ENCODE assay signal across 10 mouse cellular contexts in genomic region chr1:133745078-133745495, GRCm38 (mm10). TPM values are rescaled to one million over a fixed set of nuclear protein-coding genes. Genes with fewer than 3 reads are reported as not detected.
DNase-seq lines count a peak whose midpoint lies in the region; ATAC-seq and TF ChIP-seq lines count a peak whose summit lies in the region.
"Had no signal": no experiment of that assay in that cellular context is flagged by ENCODE, and none has a peak within 500 bp of the region (broad histone marks: within the 10 kb centered on the region; RNA-seq: fewer than 3 reads in every experiment).

No protein-coding gene starts in this region.

- TF ChIP-seq CTCF in heart, postnatal 0 days (IDR thresholded peaks at IDR 0.05; ENCODE audit: low read depth), result no peak

- H3K27me3 ChIP-seq in lung, embryonic 15.5 days, result no peaks in the 10 kb centered on the region
- H3K27me3 ChIP-seq in heart, postnatal 0 days (ENCODE audit: control insufficient read depth, insufficient read depth, low read length), result no peaks in the 10 kb centered on the region

- peak; percentile 25 for ATAC-seq in lung, embryonic 15.5 days (ENCODE audit: borderline replicate concordance, extremely low read depth, low FRiP score, low TSS enrichment)
- ATAC-seq in heart, postnatal 0 days (ENCODE audit: insufficient read depth, low read depth), result peak; percentile 43
- peak; percentile 85 for ATAC-seq in megakaryocyte-erythroid progenitor cell, adult 5-6 weeks (replicated peaks; ENCODE audit: low FRiP score, low TSS enrichment, poor library complexity, severe bottlenecking)

- 0 out of 2 replicates have a peak overlapping the region, but pooled peaks have one; percentile 10 for H3K4me2 ChIP-seq in lung, embryonic 15.5 days
- no peak overlapping the region for H3K4me2 ChIP-seq in heart, postnatal 0 days (ENCODE audit: low read depth, low read length)

- no peaks in the 10 kb centered on the region for H3K36me3 ChIP-seq in lung, embryonic 15.5 days
- no peaks in the 10 kb centered on the region for H3K36me3 ChIP-seq in heart, postnatal 0 days (replicated peaks; ENCODE audit: control insufficient read depth, insufficient read depth, low read length)
- H3K36me3 ChIP-seq: midbrain, embryonic 10.5 days had no signal

- peak overlapping the region; percentile 79 for H3K27ac ChIP-seq in lung, embryonic 15.5 days
- H3K27ac ChIP-seq in heart, postnatal 0 days (ENCODE audit: low read depth), result peak overlapping the region; percentile 13; the same call in 1 of the 2 replicates
- H3K27ac ChIP-seq: midbrain, embryonic 10.5 days had no signal

- TF ChIP-seq EP300 in heart, postnatal 0 days (IDR thresholded peaks at IDR 0.05; ENCODE audit: low read depth), result no peak

- no peak overlapping the region for H3K9ac ChIP-seq in lung, embryonic 15.5 days
- no peak overlapping the region for H3K9ac ChIP-seq in heart, postnatal 0 days (replicated peaks; ENCODE audit: low read depth, low read length)

- H3K4me3 ChIP-seq in lung, embryonic 15.5 days, result no peak overlapping the region
- H3K4me3 ChIP-seq in heart, postnatal 0 days (ENCODE audit: low read depth, low read length), result no peak overlapping the region
- H3K4me3 ChIP-seq: midbrain, embryonic 10.5 days had no signal

- H3K9me3 ChIP-seq in lung, embryonic 15.5 days, result no peaks in the 10 kb centered on the region
- no peaks in the 10 kb centered on the region for H3K9me3 ChIP-seq in heart, postnatal 0 days (replicated peaks; ENCODE audit: control insufficient read depth, low read length)
- H3K9me3 ChIP-seq: midbrain, embryonic 10.5 days had no signal

- DNase-seq in cerebellum, postnatal 25 days, result peak; percentile 53 to 55
- no peak for DNase-seq in cerebellum, postnatal 4 days (ENCODE audit: low spot score in 2 of 2)
- no peak for DNase-seq in lung, postnatal 14 days
- no peak for DNase-seq in heart, postnatal 0 days (ENCODE audit: low spot score)
- DNase-seq in thymus, postnatal 10 days (ENCODE audit: low spot score in 2 of 2), result no peak
- DNase-seq in retina, postnatal 1 day, result no peak

- peaks cover 51% of the 10 kb centered on the region for H3K4me1 ChIP-seq in lung, embryonic 15.5 days
- H3K4me1 ChIP-seq in heart, postnatal 0 days (ENCODE audit: control insufficient read depth, insufficient read depth), result peaks cover 25% of the 10 kb centered on the region

- WGBS in lung, embryonic 15.5 days, result 40% methylated on average over 9 of the region's 9 CpGs
- WGBS in heart, postnatal 0 days, result 16% methylated on average over 9 of the region's 9 CpGs

RNA-seq across cellular contexts. Expression of gene Lax1, which starts 55.2 kb away (rescaled TPM):
- 0.18 and 0.75 TPM in 2 replicates for polyA plus RNA-seq in lung, embryonic 15.5 days (2015; fragmentation: Nextera tagmentation; extraction: Ambion mirVana)
- 0.15 and 0.35 TPM in 2 replicates for total RNA-seq in heart, postnatal 0 days (2014; rRNA removed; ENCODE audit: low replicate concordance)
- polyA plus RNA-seq in heart, postnatal 0 days (2015; fragmentation: Nextera tagmentation; extraction: Ambion mirVana), result 0.10 and 0.15 TPM in 2 replicates
- total RNA-seq in megakaryocyte-erythroid progenitor cell, adult 5-6 weeks (2014; fragmentation: Nextera tagmentation), result 0.30 and 2.0 TPM in 2 replicates
- total RNA-seq in megakaryocyte-erythroid progenitor cell, adult 5-6 weeks (2017), result 3.7 TPM in 1 of 2 replicates, not detected in the other
- polyA plus RNA-seq: C2C12 had no signal

RNA-seq across cellular contexts. Expression of gene Atp2b4, which starts 55.8 kb away (rescaled TPM):
- 9.0 and 9.6 TPM in 2 replicates for polyA plus RNA-seq in lung, embryonic 15.5 days (2015; fragmentation: Nextera tagmentation; extraction: Ambion mirVana)
- total RNA-seq in heart, postnatal 0 days (2014; rRNA removed; ENCODE audit: low replicate concordance), result 27.8 and 34.5 TPM in 2 replicates
- 3.9 and 5.0 TPM in 2 replicates for polyA plus RNA-seq in heart, postnatal 0 days (2015; fragmentation: Nextera tagmentation; extraction: Ambion mirVana)
- 36.9 and 42.3 TPM in 2 replicates for total RNA-seq in megakaryocyte-erythroid progenitor cell, adult 5-6 weeks (2014; fragmentation: Nextera tagmentation)
- 23.0 and 24.9 TPM in 2 replicates for total RNA-seq in megakaryocyte-erythroid progenitor cell, adult 5-6 weeks (2017)

Comparison
In these comparisons a context has a peak if more than half of its experiments do, and no peak if none do; other contexts are left out.
1. DNase-seq: peak in cerebellum, postnatal 25 days (2 of 2); none in cerebellum, postnatal 4 days (0 of 2), lung, postnatal 14 days (single experiment), heart, postnatal 0 days (single experiment), thymus, postnatal 10 days (0 of 2) and retina, postnatal 1 day (single experiment).
2. ATAC-seq: peak in every context shown above with its lines; median percentile 85 in megakaryocyte-erythroid progenitor cell, adult 5-6 weeks; 43 in heart, postnatal 0 days; 25 in lung, embryonic 15.5 days.